Mouse (Mus musculus) frontal cortex, postnatal 10 days (tissue): ENCODE results near the gene Snx13.

ENCODE experiments used
- DNase-seq, 2 experiments: peaks; one replicate each; pipeline ENCODE4 v3.0.0; 2022; ENCODE audit warnings: low spot score in 2 of 2, mixed read lengths in 1 of 2

The Snx13 gene

DNA sequence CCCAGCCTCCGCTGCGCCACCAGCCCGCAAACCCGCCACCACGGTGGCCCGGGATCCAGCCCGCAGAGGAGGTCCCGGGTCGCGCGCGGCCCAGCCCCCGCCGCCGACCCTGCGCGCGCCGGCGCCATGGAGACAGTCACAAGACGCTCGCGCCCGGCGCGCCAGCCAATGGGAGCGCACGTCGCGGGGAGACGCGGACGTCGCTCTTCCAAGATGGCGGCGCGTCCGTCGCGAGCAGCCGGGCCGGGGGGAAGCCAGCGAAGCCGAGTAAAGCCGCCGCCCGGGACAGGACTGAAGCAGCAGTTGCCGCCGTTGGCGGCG, at the start of gene Snx13:
TSS of gene Snx13 (plus strand) at position 188 of the 321 bp plus-strand sequence.
- peak; percentile 81 to 90 for DNase-seq

DNA sequence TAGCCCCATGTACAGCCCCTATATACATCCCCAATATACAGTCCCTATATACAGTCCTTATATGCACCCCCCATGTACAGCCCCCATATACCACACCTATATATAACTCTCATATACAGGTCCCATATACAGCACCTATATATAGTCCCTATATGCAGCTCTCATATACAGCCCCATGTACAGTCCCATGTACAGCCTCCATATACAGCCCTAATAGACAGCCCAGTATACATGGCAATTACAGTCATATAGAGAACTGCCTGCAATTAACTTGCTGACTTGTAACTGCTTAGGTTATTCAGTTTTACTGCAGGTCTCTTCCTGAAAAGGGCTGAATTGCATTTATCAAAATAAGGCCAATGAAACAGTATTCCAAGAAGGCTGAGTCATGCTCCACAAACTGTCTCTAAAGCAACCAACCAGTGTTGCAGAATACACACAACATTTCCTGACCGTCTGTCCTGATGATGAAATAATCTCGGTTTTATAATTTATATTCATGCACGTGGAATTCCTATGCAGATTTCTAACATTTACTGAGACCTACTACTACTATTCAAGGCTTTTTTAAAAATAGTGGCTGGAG, 49.3 kb upstream of the Snx13 start:
- no peak for DNase-seq

DNA sequence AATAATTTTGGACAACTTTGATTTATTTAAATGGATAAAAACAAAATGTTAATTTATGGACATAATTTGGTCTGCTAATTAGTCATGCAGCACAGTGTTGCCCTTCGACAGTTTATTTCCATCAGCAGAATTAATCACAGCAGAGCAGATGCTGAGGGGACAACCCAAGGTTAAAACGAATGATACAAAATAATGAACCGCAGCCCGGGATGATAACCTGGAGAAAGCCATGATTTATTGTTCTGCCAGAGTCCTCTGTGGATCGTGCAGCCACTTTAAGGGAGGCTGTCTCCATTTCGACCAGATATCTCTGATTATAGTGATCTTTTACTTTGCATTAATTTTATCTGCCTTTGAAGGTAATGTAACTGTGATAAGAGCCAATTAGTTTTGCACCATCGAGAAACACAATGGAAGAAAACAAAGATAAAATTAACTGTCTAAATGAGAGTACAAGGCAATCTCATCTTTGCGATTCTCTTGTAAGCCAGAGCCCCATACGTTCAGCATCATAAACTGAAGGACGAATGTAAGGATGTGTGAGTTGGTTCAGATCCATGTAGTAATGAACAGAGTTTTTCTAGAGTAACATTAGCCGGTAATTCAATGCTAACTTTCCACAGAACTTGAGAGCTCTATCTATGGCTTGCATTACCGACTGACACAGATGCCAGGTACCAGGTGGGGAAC, 48.1 kb upstream of the Snx13 start:
- no peak for DNase-seq

DNA sequence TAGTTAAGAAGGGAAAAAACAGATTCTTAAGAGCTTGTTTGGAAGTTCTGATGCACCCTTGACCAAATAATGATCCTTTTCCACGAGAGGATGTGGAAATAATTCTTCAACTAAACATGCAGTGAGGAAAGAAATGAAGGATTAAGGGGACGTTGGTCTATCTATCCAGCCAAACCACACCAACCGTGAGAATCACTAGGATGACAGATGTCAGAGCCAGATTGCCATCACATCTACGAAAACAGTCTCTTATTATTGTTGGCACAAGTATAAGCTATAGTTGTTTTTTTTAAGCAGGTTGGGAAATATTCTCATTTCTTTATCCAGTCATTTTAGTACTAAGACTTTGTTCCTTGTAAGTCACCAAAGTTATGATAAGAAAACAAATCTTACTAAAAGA, 46.7 kb upstream of the Snx13 start:
- no peak for DNase-seq

DNA sequence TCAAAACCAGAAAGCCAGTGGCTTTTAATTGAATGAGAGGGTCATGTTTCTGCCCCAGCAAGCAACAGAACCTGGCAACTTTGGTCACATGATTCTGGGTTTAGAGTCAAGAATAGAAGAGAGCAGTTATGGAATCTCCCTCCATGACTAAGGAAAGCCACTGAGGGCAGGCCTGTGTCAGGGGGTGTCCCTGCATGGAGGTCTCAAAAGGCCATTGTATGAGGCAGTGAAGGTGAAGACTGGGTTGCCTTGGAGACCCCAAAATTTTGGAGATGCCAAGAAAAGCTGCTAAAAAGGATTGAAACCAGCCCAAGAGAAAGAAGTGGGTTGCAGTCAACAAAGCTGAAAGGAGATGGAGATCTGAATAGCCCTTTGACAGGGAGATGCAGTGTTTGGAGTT, 41.2 kb upstream of the Snx13 start:
- DNase-seq, result no peak

DNA sequence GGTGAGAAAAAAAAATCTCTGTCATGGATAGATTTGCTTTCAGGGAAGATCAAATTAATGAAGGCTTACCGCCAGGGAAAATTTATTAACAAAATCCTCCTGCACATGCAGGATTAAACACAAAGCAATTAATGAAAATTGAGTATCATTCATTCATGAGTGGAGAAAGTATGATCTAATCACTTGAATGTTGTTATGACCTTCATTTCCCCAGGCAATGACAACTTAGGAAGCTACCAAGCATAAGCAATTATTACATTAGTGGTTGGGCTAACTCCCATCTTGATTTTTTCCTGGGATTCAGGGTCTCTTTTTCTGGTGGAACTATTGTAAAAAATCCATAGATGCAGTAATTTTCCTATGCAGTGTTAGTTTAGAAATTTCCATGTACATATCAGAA, 39.1 kb upstream of the Snx13 start:
- DNase-seq, result no peak

DNA sequence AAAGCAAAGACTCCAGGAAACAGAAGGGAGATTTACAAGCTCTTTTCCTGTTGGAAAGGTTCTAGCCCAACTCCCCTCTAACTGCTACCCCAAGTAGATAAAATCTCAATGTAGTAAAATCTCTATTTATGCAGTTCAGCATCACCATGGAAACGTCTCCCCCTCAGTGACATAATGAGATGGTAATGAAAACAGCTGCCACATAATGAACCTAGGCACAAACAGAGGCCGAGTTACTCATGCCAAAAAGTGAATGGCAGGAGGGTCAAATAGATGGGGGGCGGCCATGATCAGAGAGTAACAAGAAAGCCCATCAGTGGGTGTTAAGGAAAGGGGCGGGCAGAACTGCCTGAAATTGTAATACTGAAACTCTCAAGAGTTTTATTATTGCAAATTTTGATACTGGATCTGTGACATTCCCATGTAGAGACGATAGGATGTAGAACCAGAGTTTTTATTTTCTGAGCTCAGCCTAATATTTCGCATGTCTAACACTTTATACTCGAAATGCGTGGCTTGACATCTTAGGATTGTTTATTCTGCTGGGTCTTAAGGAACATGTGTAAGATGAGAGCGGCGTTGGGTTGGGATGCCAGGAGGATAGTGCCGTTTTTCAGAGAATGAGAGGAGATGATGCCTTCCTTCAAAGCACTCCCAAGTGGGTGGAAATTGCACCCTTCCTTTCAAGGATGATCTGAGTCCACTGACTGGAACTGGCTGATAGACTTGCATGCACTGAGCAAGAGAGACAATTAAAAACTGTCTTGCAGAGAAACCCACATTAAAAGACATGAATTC, 38.4 kb upstream of the Snx13 start:
- peak; percentile 27 for DNase-seq

DNA sequence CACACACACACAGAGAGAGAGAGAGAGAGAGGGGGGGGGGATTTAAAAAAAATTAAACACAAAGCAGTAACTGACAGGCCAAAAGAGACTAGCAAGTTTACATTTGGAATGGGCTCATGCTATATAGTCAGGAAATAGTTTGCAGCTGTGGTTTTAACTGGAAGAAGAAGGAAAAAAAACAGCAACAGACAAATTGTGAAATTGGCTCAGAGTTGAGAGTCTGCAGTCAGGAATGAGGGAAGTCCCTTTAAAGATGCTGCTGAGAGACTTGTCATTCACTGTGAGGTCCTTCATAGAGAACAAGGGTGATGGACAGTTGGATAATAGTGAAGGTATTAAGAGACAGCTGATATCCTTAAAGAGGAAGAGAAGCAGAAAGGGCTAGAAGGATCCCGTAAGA, 35.5 kb upstream of the Snx13 start:
- no peak for DNase-seq

DNA sequence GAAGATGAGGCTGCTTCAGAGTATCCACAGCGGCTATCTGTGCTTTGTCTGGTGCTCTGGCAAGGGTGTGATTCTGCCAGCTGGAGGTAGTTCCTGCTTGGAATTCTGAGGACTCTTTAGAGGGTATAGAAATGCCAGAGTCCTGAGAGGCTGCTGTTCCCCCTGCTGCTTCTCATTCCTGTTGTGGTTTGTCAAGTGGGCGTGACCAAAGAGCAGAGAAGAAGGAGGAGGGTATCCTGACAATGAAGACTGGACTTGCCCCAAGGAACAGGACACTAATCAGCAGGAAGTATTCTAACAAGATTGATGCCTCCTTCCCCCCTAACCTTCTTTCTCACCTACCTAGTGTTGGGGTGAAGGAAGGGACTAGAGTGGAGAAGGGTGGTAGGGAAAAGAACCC, 33.0 kb upstream of the Snx13 start:
- DNase-seq, result no peak

DNA sequence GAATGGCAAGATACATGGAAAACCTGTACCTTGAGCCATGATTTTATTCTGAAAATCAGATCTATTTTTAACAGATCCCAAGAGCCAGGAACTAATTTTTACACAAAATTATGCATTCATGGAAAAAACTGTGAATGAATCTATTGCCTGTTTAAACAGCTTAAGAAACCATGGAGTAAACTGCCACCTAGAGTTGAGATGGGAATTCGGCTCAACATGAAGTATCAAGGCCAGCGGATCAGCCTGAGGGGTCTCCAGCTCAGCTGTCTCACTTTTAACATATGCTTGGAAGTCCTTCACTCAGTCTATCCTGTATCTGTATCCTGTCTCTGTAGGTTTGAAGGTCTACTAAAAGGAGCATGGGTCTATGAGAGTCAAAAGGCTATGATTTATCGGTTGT, 30.9 kb upstream of the Snx13 start:
- no peak for DNase-seq

DNA sequence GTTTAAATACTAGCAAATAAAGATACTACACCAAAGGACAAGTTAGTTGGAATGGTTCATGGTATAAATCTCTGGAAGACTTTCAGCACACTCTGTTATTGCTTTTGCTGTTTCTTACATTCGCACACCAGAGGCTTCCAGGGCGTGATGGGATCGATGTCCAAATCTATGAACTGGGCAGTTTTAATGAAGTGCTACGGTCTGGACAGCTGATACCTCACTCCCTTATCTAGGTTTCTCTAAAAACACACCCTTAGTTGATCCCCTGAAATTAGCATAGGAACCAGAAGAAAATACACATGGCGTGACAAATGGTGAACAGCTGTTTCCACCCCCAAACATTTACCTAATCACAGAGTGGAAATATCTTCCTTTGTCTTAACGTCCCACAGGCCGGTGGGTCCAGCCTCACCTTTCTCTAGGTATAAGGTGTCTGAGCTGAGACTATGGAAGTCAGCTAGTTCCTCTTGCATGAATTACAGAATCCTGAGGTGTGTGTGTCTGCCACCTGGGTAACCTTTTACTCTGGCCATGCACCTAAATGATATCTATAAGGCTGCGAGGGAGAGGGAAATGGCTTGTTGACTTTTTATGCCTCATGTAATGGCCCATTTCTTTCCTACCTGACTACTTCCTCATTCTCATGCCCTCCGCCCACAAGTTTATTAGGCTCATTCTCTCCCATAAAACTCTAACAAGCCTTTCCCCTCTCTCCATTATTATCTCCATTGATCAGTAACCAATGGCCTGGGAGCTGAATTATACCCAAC, 30.3 kb upstream of the Snx13 start:
- no peak for DNase-seq

DNA sequence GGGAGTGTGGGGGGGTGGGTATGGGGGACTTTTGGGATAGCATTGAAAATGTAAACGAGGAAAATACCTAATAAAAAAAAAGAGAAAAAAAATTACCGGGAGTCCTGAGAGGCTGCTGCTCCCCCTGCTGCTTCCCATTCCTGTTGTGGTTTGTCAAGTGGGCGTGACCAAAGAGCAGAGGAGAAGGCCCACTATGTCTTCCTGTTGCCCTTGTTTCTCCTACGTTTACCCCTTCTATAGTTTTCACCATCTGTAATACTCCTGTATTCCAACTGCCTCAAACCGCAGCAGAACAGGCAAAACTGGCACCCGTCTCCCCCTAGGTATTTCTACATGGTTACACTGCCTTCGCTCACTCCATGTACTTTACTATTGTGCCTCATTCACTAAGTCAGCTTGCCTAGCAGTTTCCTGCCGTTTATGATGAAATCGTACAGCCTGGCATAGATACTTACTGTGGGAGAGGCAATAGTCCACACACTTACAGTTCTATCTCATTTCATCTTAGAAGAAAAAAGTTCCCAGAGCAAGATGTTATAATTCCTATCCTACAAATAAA, 28.2 kb upstream of the Snx13 start:
- DNase-seq, result no peak

DNA sequence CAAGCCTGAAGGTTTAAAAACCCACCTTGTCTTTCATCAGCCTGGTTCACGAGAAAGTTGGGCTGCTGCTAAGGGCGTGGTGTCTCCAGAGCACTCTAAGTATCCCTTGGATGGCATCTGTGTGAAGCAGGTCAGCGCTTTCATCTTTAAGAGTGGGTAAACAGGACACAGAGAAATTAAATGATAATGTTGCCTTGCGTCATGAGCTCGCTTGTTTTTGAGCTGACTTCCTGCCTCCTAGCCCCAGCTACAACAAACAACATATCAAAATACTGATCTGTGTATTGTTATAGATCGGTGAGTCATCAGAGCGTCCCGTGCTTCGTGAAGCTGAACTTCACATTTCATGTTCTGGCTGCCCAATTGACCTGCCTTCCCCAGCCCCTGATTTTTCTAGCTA, 25.7 kb upstream of the Snx13 start:
- no peak for DNase-seq

DNA sequence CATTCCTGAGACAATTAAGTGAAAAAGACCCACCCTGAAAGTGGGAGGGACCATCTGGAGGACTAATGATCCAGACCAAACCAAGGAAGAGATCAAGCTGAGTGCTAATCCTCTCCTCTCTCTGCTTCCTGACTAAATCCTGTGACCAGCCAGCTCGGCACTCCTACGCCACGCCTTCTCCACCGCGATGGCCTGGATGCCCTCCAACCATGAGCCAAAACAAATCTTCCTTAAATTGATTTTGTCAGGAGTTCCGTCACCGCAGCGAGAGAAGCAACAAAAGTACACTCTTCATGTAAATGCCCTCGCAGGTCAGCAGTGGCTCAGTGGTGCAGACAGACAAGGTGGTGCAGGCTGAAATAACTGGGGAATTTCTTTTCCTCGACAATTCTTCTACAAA, 24.9 kb upstream of the Snx13 start:
- no peak for DNase-seq

DNA sequence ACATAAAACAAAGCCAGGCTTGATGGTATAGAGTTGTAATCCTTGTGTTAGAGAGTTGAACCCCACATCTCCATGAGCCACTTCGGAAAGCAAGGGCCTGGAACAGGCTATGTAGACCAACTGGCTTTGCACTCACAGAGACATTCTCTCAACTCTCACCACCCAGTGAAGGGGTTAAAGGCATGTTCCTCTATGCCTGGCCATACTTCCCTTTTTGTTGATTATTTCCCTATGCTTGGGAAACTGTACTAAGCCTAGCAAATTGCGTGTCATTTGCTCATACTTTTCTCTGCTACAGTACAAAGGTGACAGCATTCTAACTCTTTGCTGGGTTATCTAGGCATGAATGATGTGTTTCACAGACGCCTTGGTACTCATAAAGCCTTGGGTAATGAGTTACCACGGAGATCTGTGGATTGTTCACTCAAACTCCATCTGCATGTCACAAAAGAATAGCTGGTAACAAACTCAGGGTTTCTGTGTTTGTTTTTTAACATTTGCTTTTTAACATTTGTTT, 21.0 kb upstream of the Snx13 start:
- no peak for DNase-seq

DNA sequence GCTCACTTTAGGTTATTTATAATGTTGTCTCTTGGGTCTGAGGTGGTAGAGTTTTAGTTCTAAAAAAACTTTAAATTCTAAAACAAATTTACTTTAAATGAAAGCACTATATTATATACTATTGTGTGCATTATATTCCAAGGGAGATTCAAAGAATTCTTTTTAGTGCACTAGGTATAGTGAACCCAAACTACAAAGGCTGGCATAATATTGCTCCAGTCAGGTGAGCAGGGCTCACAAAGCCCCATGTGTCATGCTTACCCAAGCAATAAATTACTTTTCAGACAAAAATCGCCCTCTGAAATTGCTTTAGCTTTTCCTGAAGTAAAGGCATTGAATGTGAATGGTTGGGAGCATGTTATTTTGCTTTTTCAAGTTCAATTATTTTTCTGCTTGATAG, 19.5 kb upstream of the Snx13 start:
- no peak for DNase-seq

DNA sequence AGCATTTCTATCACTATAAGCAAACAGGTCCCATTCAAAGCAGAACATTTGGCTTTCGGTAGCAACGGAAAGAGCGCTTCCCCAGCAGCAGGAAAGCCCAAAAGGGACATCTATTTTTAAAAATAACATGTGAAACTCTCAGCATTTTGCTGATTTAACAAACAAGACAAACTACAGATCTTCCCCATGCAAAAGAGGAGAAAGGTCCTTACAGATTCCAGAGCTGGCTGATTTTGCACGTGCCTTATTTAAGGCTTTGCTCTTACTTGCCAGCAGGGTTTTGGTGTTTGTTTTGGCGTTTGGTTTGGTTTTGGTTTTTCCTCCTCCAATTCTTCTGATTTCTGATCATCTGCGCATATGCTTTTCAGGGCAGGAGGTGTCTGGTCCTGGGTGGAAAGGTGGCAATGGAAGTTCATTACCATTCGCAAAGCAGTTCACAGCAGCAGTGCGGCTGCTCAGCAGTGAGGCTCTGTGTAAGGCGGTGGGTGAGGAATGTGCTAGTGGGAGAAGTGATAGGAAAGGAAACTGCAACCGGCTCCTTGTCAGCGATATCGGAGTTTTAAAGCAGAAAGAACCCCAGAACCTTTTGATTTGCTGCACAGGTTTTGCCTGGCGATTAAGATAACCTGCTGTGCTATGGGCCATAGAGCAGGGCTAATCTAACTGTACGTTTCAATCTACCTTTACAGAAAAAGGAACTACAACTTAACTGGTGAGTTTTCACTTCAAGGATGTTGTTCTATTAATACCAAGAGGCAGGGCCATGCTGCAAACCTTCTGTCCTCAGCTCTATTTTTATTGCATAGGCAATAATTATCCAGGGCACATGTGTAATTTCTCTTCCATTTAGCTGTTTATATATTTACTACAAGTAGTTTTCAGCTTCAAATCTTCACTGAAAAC, 8.1 kb upstream of the Snx13 start:
- peak in 1 of 2 experiments; percentile 20 for DNase-seq

DNA sequence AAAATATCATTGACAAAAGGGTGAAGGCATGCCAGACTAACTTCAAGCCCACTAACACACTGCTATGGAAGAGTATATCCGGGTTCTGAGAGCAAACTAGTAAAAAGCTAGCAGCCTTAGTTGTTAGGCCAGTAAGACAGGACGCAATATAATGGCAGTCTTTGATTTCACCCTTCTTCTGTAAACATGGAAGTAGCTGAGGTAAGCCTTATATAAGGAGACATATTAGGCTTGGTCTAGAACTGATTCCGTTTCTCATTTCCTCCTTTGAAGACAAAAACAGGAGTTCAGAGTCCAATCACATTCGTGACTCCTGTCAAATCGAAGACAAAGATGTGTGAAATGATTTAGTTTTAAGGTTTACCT, 7.4 kb upstream of the Snx13 start:
- no peak for DNase-seq

DNA sequence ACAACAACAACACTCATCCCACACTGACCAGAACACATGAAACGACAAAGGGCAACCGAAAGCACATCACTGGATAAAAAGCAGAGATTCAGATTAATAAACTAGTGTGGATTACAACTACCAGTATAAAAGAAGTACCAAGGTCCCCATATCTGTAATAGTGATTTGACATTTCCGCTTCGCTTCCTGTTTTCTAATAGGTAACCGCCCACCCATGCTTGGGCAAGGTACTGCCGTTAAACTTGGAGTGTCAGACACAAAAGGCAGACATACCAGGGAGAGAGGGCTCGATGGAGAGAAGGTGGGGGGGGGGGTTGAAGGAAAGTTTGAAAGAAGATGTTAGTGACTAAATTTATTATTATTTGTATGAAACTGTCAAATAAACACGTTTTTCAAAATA, 5.0 kb upstream of the Snx13 start:
- DNase-seq, result no peak

DNA sequence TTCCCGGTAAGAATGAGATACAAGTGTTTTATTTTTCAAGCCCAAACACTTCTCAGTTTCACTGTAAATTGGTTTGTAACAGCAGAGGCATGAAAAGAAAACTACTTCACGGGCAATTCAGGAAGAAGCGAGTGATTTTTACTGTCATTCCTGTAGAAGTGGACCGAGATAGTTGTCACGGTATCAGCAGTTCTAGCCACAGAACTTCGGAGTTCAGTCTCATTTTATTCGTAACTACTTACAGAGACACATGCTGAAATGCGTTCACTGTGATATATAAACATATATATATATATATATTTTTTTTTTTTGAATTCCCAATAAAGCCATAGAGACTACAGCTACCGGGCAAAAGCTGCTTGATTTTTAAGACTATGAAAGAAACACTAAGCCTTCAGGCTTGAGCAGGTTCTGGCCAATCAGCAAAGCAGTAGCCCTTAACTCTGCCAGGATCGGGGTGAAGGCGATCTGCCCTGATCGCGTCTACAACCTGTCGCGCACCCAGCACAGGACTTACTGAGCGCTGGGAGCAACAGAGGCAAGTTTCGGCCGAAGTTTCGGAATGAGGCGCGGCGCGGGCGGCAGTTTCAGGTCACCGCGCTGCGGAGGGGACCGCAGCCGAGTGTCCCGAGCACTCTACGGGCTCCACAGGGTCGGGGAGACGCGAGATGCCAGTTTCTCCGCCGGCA, 532 bp upstream of the Snx13 start:
- no peak for DNase-seq
